Mouse (Mus musculus): ENCODE measurements around the gene 4930452B06Rik. TPM values are rescaled to one million over a fixed set of nuclear protein-coding genes. Genes with fewer than 3 reads are reported as not detected.

The 4930452B06Rik gene
- polyA plus RNA-seq, 1 experiment from 2014 or later = 8.9 TPM

DNA sequence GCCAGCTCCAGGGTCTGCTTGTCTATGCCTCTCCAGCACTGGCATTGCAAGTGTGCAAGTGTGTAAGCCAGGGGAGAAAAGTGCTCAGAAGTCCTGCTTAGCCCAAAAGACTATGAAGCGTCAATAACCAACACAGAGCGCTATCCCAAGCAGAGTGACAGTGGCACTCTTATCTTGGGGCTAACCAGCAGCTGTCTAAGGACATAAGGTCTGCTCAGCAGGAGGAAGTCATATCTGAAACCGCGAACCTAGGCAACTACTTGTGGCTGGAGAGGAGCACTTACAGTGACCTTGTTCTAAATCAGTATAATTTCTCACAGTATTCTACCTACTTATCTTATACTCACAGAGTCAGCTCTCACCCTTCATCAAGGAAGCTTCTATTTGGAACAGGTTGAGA is 214.9 kb downstream of the 4930452B06Rik start:
- no peaks in the 10 kb centered on the region for H3K36me3 ChIP-seq
- no peaks in the 10 kb centered on the region for H3K4me1 ChIP-seq (replicated peaks)
- H3K27ac ChIP-seq = no peak overlapping the region
- H3K4me2 ChIP-seq = no peak overlapping the region
- no peak overlapping the region for H3K4me3 ChIP-seq (replicated peaks)
- H3K9ac ChIP-seq (replicated peaks) = no peak overlapping the region
- no peaks in the 10 kb centered on the region for H3K9me3 ChIP-seq
- no peak for ATAC-seq (ENCODE audit: insufficient number of reproducible peaks, insufficient read depth, low FRiP score, low TSS enrichment, low read depth)
- WGBS = 91% methylated on average over 4 of the region's 4 CpGs
- no peaks in the 10 kb centered on the region for H3K27me3 ChIP-seq

DNA sequence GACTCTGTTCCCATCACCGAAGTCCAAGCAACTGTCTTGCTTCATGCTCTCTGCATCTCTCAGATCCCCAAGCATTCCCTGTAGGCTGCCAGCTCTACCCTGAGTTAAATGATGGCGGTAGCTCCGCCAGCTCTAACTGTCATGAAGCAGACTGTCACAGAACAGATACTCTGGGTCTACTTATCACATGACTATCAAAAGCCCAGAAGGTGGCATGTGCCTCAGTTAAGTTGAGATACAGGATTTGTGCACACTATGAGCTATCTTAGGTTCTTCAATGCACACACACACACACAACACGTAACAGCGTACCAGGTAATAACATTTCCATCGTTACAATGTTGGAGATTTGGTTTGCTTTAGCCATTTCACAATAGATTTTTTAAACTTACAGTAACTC is 215.7 kb downstream of the 4930452B06Rik start:
- H3K4me3 ChIP-seq (replicated peaks) = no peak overlapping the region
- H3K9me3 ChIP-seq = no peaks in the 10 kb centered on the region
- no peak for ATAC-seq (ENCODE audit: insufficient number of reproducible peaks, insufficient read depth, low FRiP score, low TSS enrichment, low read depth)
- H3K27ac ChIP-seq = no peak overlapping the region
- H3K27me3 ChIP-seq = no peaks in the 10 kb centered on the region
- H3K4me1 ChIP-seq (replicated peaks) = no peaks in the 10 kb centered on the region
- 88% methylated on average over 6 of the region's 6 CpGs for WGBS
- no peak overlapping the region for H3K4me2 ChIP-seq
- no peaks in the 10 kb centered on the region for H3K36me3 ChIP-seq
- H3K9ac ChIP-seq (replicated peaks) = no peak overlapping the region

DNA sequence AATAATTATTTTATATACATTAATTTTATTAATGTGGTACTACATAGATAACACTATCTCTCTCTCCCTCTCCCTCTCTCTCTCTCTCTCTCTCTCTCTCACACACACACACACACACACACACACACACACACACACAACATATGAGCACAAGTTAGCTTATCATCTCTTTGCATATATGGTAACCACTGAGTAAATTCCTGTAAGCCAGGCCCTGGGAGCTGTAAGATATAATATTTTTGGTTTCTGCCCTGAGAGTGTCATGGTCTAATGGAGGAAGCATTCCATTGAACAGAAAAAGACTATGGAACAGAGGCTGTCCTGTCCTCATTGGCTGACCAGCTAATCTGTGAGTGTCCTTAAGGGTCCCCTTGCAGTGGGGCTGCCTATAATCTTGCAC is 216.7 kb downstream of the 4930452B06Rik start:
- H3K9ac ChIP-seq (replicated peaks) = no peak overlapping the region
- H3K27ac ChIP-seq = no peak overlapping the region
- H3K27me3 ChIP-seq = no peaks in the 10 kb centered on the region
- H3K36me3 ChIP-seq = no peaks in the 10 kb centered on the region
- ATAC-seq (ENCODE audit: insufficient number of reproducible peaks, insufficient read depth, low FRiP score, low TSS enrichment, low read depth) = no peak
- no peak overlapping the region for H3K4me3 ChIP-seq (replicated peaks)
- H3K9me3 ChIP-seq = no peaks in the 10 kb centered on the region
- H3K4me2 ChIP-seq = no peak overlapping the region
- H3K4me1 ChIP-seq (replicated peaks) = no peaks in the 10 kb centered on the region

DNA sequence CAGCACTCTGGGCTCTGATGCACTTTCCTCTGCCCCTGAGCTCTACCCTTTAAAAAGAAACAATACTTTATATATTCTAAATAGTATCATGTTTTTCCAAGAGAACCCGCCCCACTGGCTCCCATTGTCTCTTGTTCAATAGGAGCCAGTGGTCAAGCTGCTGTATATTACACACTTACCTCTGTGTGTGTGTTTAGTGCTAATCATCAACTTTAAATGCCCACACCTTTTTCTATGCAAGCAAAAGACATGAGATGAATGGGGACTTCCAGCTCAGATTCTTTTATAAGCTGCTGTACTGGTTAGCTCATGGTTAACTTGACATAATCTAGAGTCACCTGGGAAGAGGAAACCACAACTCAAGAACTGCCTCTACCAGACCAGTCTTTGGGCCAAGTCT is 218.7 kb downstream of the 4930452B06Rik start:
- WGBS = 88% methylated on average over 1 of the region's 1 CpGs
- no peaks in the 10 kb centered on the region for H3K36me3 ChIP-seq

DNA sequence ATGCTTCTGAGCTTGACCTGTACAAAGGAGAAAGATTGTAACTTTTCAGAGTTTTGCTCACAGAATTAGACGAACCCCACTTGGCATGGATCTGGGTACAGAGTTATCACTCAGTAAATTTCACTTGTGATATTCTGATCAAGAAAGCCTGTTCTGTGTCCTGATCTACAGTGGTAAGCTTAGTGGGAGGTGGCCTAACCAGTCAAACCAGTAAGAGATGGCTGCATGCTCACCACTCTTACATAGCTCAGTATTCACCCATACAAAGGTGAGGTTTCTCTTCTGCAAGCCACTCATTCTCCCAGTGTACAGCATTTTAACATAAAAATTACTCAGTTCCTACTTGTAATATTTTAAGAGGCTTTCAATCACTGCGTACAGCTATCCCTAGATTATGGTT is 221.7 kb downstream of the 4930452B06Rik start:
- no peak for ATAC-seq (ENCODE audit: insufficient number of reproducible peaks, insufficient read depth, low FRiP score, low TSS enrichment, low read depth)
- Histone ChIP-seq H3K4me2 (no peak overlapping the region), H3K9ac (replicated peaks) (no peak overlapping the region), H3K9me3 (no peaks in the 10 kb centered on the region), H3K36me3 (no peaks in the 10 kb centered on the region), H3K27ac (no peak overlapping the region), H3K4me1 (replicated peaks) (no peaks in the 10 kb centered on the region; the same call in 1 of the 2 replicates), H3K4me3 (replicated peaks) (no peak overlapping the region), H3K27me3 (no peaks in the 10 kb centered on the region)
- WGBS = 87% methylated on average over 2 of the region's 2 CpGs

More for the DNA sequence above, 218.7 kb downstream of the 4930452B06Rik start:
- H3K4me1 ChIP-seq (replicated peaks) = no peaks in the 10 kb centered on the region
- H3K4me3 ChIP-seq (replicated peaks) = no peak overlapping the region
- ATAC-seq (ENCODE audit: insufficient number of reproducible peaks, insufficient read depth, low FRiP score, low TSS enrichment, low read depth) = no peak
- H3K27me3 ChIP-seq = no peaks in the 10 kb centered on the region
- H3K4me2 ChIP-seq = no peak overlapping the region
- no peak overlapping the region for H3K9ac ChIP-seq (replicated peaks)
- no peaks in the 10 kb centered on the region for H3K9me3 ChIP-seq
- no peak overlapping the region for H3K27ac ChIP-seq

DNA sequence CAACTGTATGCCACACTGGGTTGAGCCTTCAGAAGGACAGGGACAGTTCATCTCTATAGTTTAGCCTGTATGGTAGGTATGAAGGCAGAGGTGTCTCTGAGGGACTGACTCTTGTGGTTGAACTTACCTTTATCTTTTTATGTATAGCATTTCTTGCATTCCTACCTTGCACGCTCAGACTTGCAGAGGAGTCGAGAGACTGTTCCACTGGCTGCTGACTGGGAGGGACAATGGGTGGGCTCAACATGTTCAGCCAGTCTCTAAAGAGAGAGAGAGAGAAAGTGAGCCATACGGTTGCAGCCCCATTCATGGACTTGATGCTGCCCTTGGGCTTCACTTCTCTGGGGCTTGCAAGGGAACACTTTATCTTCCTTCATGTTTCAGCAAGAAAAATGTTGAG is 223.3 kb downstream of the 4930452B06Rik start:
- Histone ChIP-seq H3K36me3 (no peaks in the 10 kb centered on the region), H3K4me1 (replicated peaks) (peaks cover 4% of the 10 kb centered on the region; the same call in 1 of the 2 replicates), H3K27ac (no peak overlapping the region)

DNA sequence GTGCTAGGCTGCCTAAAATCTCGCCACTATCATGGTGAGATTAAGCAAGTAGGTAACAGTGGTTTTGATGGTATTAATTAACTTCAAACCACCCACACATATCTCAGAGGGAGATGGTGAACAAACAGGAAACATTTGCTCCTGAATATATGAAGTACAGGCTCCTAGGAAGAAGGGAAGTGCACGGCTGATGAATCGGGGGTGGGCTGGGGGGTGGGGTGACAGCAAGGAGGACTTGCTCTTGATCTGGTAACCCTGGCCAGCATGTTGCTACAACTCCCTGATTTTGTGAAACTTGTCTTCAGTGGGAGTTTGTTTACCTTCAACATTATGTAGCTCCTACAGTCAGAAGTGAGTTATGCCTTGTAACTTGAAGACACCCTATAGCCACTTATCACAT is 224.4 kb downstream of the 4930452B06Rik start:
- ATAC-seq (ENCODE audit: insufficient number of reproducible peaks, insufficient read depth, low FRiP score, low TSS enrichment, low read depth) = no peak
- Histone ChIP-seq H3K36me3 (no peaks in the 10 kb centered on the region), H3K4me3 (replicated peaks) (no peak overlapping the region), H3K4me1 (replicated peaks) (peaks cover 4% of the 10 kb centered on the region; the same call in 1 of the 2 replicates), H3K4me2 (no peak overlapping the region), H3K9ac (replicated peaks) (no peak overlapping the region), H3K9me3 (no peaks in the 10 kb centered on the region), H3K27me3 (no peaks in the 10 kb centered on the region), H3K27ac (no peak overlapping the region)
- 34% methylated on average over 3 of the region's 3 CpGs for WGBS

More for the DNA sequence above, 223.3 kb downstream of the 4930452B06Rik start:
- H3K4me2 ChIP-seq = no peak overlapping the region
- 75% methylated on average over 3 of the region's 3 CpGs for WGBS
- no peak for ATAC-seq (ENCODE audit: insufficient number of reproducible peaks, insufficient read depth, low FRiP score, low TSS enrichment, low read depth)
- no peak overlapping the region for H3K9ac ChIP-seq (replicated peaks)
- H3K9me3 ChIP-seq = no peaks in the 10 kb centered on the region
- no peak overlapping the region for H3K4me3 ChIP-seq (replicated peaks)
- no peaks in the 10 kb centered on the region for H3K27me3 ChIP-seq

DNA sequence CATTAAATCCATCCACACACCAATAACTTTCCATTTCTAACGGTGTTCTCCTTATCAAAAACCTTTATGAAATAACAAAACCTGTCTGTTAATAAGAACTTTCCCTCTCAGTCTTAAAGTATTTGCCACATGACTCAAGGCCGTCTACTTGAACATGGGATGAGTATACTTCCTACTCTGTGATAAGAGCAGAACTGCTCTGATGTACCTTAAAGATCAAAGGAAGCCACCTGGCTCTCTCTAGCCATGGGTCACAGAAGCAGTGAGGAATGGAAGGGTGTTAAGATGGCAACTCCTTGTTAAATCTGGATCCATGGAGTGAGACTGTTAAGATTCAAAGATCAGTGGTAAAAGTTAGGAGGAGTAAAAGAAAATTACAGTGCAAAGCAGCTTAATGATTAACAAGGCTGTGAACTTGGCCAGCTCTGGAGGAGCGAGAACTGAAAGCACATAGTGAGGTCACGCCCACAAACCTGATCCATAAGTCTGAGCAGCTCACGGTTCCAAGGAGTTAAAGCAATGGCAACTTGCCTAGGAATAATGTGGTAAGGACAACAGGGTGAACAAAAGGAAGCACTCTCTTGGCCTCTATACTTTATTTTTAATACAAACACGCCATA is 235.3 kb downstream of the 4930452B06Rik start:
- Histone ChIP-seq H3K27ac (no peak overlapping the region), H3K4me3 (replicated peaks) (no peak overlapping the region), H3K9me3 (no peaks in the 10 kb centered on the region), H3K36me3 (no peaks in the 10 kb centered on the region), H3K4me1 (replicated peaks) (no peaks in the 10 kb centered on the region), H3K9ac (replicated peaks) (no peak overlapping the region), H3K27me3 (no peaks in the 10 kb centered on the region), H3K4me2 (no peak overlapping the region)
- no peak for ATAC-seq (ENCODE audit: insufficient number of reproducible peaks, insufficient read depth, low FRiP score, low TSS enrichment, low read depth)
- 64% methylated on average over 6 of the region's 6 CpGs for WGBS

DNA sequence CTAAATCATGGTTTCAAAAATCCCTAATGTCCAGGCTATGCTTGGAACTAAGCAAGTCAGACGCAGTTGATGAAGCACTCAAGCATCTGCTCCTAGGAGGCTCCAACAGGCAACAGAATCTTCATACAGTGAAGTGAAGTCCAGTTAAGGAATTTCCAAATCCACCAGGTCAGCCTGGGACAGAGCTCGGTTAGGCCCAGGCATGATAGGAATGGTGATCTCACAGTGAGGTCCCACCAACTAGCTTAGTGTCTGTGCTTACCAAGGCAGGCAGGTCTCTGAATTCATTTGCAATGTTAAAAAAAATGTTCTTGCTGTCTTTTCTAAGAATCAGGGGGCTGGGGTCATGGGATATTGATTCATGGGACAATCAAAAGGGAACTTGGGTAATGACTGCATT is 236.3 kb downstream of the 4930452B06Rik start:
- no peaks in the 10 kb centered on the region for H3K36me3 ChIP-seq
- no peak overlapping the region for H3K4me3 ChIP-seq (replicated peaks)
- WGBS = 87% methylated on average over 2 of the region's 2 CpGs
- H3K27me3 ChIP-seq = no peaks in the 10 kb centered on the region
- H3K9ac ChIP-seq (replicated peaks) = no peak overlapping the region
- H3K4me1 ChIP-seq (replicated peaks) = no peaks in the 10 kb centered on the region
- no peak overlapping the region for H3K4me2 ChIP-seq
- H3K27ac ChIP-seq = no peak overlapping the region
- no peaks in the 10 kb centered on the region for H3K9me3 ChIP-seq
- ATAC-seq (ENCODE audit: insufficient number of reproducible peaks, insufficient read depth, low FRiP score, low TSS enrichment, low read depth) = no peak

DNA sequence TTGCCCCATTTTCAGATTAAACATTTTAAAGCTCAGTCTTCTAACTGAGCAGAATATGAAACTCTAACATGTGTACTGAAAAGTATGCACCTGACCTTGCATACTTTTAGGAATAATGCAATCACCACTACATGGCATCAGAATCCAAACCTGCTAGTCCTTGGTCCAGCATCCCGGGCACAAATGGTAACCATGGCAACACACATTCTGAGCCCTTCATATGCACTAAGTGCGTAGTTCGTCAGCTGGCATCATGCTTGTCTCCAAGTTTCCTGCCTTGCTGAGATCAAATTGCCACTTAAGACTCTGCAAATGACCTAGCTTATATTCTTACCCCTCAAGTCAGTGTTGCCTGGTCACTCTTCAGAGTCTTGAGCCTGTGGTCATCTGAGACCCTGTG is 243.2 kb downstream of the 4930452B06Rik start:
- H3K9me3 ChIP-seq = no peaks in the 10 kb centered on the region
- peaks cover 12% of the 10 kb centered on the region; the same call in 1 of the 2 replicates for H3K4me1 ChIP-seq (replicated peaks)
- no peaks in the 10 kb centered on the region for H3K36me3 ChIP-seq
- H3K4me3 ChIP-seq (replicated peaks) = no peak overlapping the region
- no peak overlapping the region for H3K27ac ChIP-seq
- no peak overlapping the region for H3K4me2 ChIP-seq
- ATAC-seq (ENCODE audit: insufficient number of reproducible peaks, insufficient read depth, low FRiP score, low TSS enrichment, low read depth) = no peak
- no peak overlapping the region for H3K9ac ChIP-seq (replicated peaks)
- H3K27me3 ChIP-seq = no peaks in the 10 kb centered on the region
- WGBS = 78% methylated on average over 3 of the region's 3 CpGs

DNA sequence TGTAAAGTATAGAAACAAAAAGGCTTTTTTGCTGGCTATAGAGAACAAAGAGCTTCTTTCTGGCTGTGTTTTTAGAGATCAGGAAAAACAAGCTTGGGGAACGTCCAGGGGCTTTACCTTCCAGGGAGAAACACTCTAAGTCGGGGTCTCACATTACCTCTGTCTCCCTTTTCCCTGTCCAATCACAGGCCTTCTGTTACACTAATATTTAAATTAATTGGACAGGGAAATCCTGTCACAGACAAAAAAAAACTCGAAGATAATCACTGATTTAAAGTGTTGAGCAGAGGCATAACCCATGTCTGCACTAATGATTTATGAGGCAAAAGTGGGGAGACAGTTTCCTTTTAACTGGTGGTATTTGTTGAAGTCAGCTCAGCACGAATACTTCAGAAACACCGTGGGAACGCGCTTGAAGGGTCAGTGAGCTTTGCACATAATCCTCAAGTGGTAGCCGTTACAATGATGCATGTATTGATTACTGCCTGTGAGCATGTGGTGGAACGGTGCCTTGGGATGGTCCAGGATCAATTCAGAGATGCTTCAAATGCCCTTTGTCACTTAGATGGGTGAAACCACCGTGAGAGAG is 244.7 kb downstream of the 4930452B06Rik start:
- no peak for ATAC-seq (ENCODE audit: insufficient number of reproducible peaks, insufficient read depth, low FRiP score, low TSS enrichment, low read depth)
- Histone ChIP-seq H3K9ac (replicated peaks) (no peak overlapping the region), H3K4me2 (peak overlapping the region; percentile 46), H3K9me3 (no peaks in the 10 kb centered on the region), H3K4me3 (replicated peaks) (peak overlapping the region; percentile 3; the same call in 1 of the 2 replicates), H3K4me1 (replicated peaks) (peaks cover 18% of the 10 kb centered on the region; the same call in 1 of the 2 replicates), H3K27me3 (no peaks in the 10 kb centered on the region), H3K27ac (peak overlapping the region; percentile 75), H3K36me3 (no peaks in the 10 kb centered on the region)
- 17% methylated on average over 10 of the region's 10 CpGs for WGBS

DNA sequence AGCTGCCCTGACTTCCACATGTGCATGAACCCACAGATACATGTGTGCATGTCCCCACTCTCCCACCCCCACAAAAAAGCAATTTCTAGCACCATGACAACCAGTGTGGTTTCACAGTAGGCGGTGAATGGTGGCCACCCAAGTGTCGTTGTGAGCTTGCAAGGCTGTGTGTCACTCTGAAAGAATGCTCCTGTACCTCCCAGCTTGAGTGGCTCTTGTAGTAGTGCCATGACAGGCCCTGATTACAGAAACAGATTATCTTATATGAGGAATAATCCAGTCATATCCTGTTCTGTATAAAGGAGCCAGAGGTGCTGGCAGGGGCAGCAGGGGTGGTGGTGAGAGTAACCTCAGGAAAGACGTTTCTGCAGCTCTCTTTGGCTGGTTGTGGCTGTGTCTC is 247.4 kb downstream of the 4930452B06Rik start:
- no peak overlapping the region for H3K4me3 ChIP-seq (replicated peaks)
- no peak overlapping the region for H3K4me2 ChIP-seq
- 63% methylated on average over 3 of the region's 3 CpGs for WGBS
- no peaks in the 10 kb centered on the region for H3K9me3 ChIP-seq
- peaks cover 18% of the 10 kb centered on the region; the same call in 1 of the 2 replicates for H3K4me1 ChIP-seq (replicated peaks)
- no peak overlapping the region for H3K27ac ChIP-seq
- H3K9ac ChIP-seq (replicated peaks) = no peak overlapping the region
- no peaks in the 10 kb centered on the region for H3K27me3 ChIP-seq
- no peak for ATAC-seq (ENCODE audit: insufficient number of reproducible peaks, insufficient read depth, low FRiP score, low TSS enrichment, low read depth)
- H3K36me3 ChIP-seq = no peaks in the 10 kb centered on the region

Measured in limb, embryonic 12.5 days (tissue).